Comparison of ENCODE assay signal across 29 mouse cellular contexts in the genomic region with DNA sequence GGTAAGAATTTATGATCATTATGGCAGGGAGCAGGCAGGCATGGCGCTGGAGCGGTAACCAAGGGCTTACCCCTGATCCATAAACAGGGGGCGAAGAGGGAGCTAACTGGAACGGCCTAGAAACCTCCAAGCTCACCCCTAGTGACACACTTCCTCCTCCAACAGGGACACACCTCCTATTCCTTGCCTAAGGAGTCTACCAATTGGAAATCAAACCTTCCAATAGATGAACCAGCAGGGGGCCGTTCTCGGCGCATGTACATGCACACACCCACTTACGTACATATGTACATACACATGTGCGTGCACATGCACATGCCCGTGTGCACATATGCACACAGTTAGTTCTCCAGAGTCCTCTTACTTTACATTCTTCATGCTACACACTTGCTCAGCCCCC. TPM values are rescaled to one million over a fixed set of nuclear protein-coding genes. Genes with fewer than 3 reads are reported as not detected.
A peak's percentile ranks its signal among the peaks of the same experiment; 100 is the strongest.
DNase-seq lines count a peak whose midpoint lies in the region; ATAC-seq and TF ChIP-seq lines count a peak whose summit lies in the region.
"Had no signal": no experiment of that assay in that cellular context is flagged by ENCODE, and none has a peak within 500 bp of the region (broad histone marks: within the 10 kb centered on the region; RNA-seq: fewer than 3 reads in every experiment).

No protein-coding gene starts in this region.

- no peak overlapping the region for H3K4me3 ChIP-seq in heart, embryonic 10.5 days
- no peak overlapping the region for H3K4me3 ChIP-seq in intestine, postnatal 0 days (ENCODE audit: low read depth, low read length)
- H3K4me3 ChIP-seq in intestine, embryonic 15.5 days (replicated peaks) = no peak overlapping the region
- H3K4me3 ChIP-seq: embryonic facial prominence, embryonic 13.5 days; embryonic facial prominence, embryonic 15.5 days; erythroblast, embryonic 14.5 days; forebrain, embryonic 10.5 days; forebrain, embryonic 12.5 days had no signal

- 0 out of 2 replicates have a peak, but pooled peaks have one; percentile 17 for TF ChIP-seq CTCF in intestine, postnatal 0 days (IDR thresholded peaks at IDR 0.05; ENCODE audit: low read depth)

- no peak overlapping the region for H3K27ac ChIP-seq in heart, embryonic 10.5 days
- no peak overlapping the region for H3K27ac ChIP-seq in intestine, postnatal 0 days (ENCODE audit: low read depth, low read length)
- H3K27ac ChIP-seq in intestine, embryonic 15.5 days = no peak overlapping the region
- H3K27ac ChIP-seq: embryonic facial prominence, embryonic 13.5 days; embryonic facial prominence, embryonic 15.5 days; forebrain, embryonic 10.5 days; forebrain, embryonic 12.5 days had no signal

- 89% methylated on average over 10 of the region's 10 CpGs for WGBS in heart, embryonic 10.5 days
- WGBS in intestine, postnatal 0 days = 84% methylated on average over 10 of the region's 10 CpGs
- WGBS in intestine, embryonic 15.5 days = 86% methylated on average over 10 of the region's 10 CpGs

- H3K9ac ChIP-seq in intestine, postnatal 0 days (ENCODE audit: low read depth, low read length) = no peak overlapping the region
- H3K9ac ChIP-seq in intestine, embryonic 15.5 days = no peak overlapping the region
- H3K9ac ChIP-seq: embryonic facial prominence, embryonic 13.5 days; embryonic facial prominence, embryonic 15.5 days; forebrain, embryonic 12.5 days had no signal

- no peak for ATAC-seq in intestine, postnatal 0 days
- no peak for ATAC-seq in intestine, embryonic 15.5 days
- ATAC-seq: CD4-positive, CD25-positive, alpha-beta regulatory T cell, adult 4 months; forebrain, embryonic 14.5 days; forebrain, embryonic 16.5 days had no signal

- H3K27me3 ChIP-seq in heart, embryonic 10.5 days (ENCODE audit: insufficient read depth, poor library complexity, severe bottlenecking) = no peaks in the 10 kb centered on the region
- no peaks in the 10 kb centered on the region for H3K27me3 ChIP-seq in intestine, postnatal 0 days (replicated peaks; ENCODE audit: control insufficient read depth, insufficient read depth, low read length)
- no peaks in the 10 kb centered on the region for H3K27me3 ChIP-seq in intestine, embryonic 15.5 days (replicated peaks)
- H3K27me3 ChIP-seq: CH12.LX; embryonic facial prominence, embryonic 13.5 days; embryonic facial prominence, embryonic 15.5 days; forebrain, embryonic 12.5 days had no signal

- DNase-seq in heart, adult 11 months = peak; percentile 42
- DNase-seq in heart, embryonic 10.5 days (ENCODE audit: low spot score) = no peak
- DNase-seq in ES-CJ7 (ENCODE audit: low read depth, low spot score) (peak; percentile 34), ZHBTc4 (ENCODE audit: low read depth, low spot score) (peak; percentile 59)
- DNase-seq in left cerebral cortex, adult 18-20 months (ENCODE audit: low spot score in 2 of 2) = no peak
- no peak for DNase-seq in kidney, adult 8-10 months
- DNase-seq: adrenal gland, adult 2 months; adrenal gland, postnatal 10 days; adrenal gland, postnatal 25 days; B cell, adult 2 months; cerebellum, adult 11 months; cerebellum, adult 18-20 months; cerebellum, adult 8-10 months; cerebellum, adult 9-11 months; cerebellum, postnatal 14 days; cerebellum, postnatal 36 days; embryo, embryonic 11 days had no signal

- no peak overlapping the region for H3K4me2 ChIP-seq in intestine, postnatal 0 days (replicated peaks; ENCODE audit: low read depth)
- H3K4me2 ChIP-seq in intestine, embryonic 15.5 days (replicated peaks) = no peak overlapping the region
- H3K4me2 ChIP-seq: embryonic facial prominence, embryonic 13.5 days; embryonic facial prominence, embryonic 15.5 days; forebrain, embryonic 12.5 days had no signal

- H3K9me3 ChIP-seq in heart, embryonic 10.5 days = no peaks in the 10 kb centered on the region
- no peaks in the 10 kb centered on the region for H3K9me3 ChIP-seq in intestine, postnatal 0 days (ENCODE audit: control insufficient read depth)
- H3K9me3 ChIP-seq in intestine, embryonic 15.5 days = no peaks in the 10 kb centered on the region
- H3K9me3 ChIP-seq: embryonic facial prominence, embryonic 13.5 days; embryonic facial prominence, embryonic 15.5 days; forebrain, embryonic 10.5 days; forebrain, embryonic 12.5 days had no signal

- H3K4me1 ChIP-seq in heart, embryonic 10.5 days = 0 out of 2 replicates have a peak, but pooled peaks cover 3% of the 10 kb centered on the region
- no peaks in the 10 kb centered on the region for H3K4me1 ChIP-seq in intestine, postnatal 0 days (replicated peaks; ENCODE audit: control insufficient read depth, insufficient read depth, low read length)
- 0 out of 2 replicates have a peak, but pooled peaks cover 2% of the 10 kb centered on the region for H3K4me1 ChIP-seq in intestine, embryonic 15.5 days (replicated peaks)
- H3K4me1 ChIP-seq: forebrain, embryonic 10.5 days; forebrain, embryonic 12.5 days had no signal

- no peaks in the 10 kb centered on the region for H3K36me3 ChIP-seq in heart, embryonic 10.5 days
- H3K36me3 ChIP-seq in intestine, postnatal 0 days (ENCODE audit: control insufficient read depth, insufficient read depth) = no peaks in the 10 kb centered on the region
- no peaks in the 10 kb centered on the region for H3K36me3 ChIP-seq in intestine, embryonic 15.5 days
- H3K36me3 ChIP-seq: embryonic facial prominence, embryonic 13.5 days; embryonic facial prominence, embryonic 15.5 days; forebrain, embryonic 10.5 days; forebrain, embryonic 12.5 days had no signal

RNA-seq across cellular contexts. Expression of a gene that starts 46.6 kb away (rescaled TPM):
- 27.1 and 35.3 TPM in 2 replicates for polyA plus RNA-seq in heart, embryonic 10.5 days (2016; fragmentation: Nextera tagmentation; extraction: Ambion mirVana)
- polyA plus RNA-seq in intestine, postnatal 0 days (2015; fragmentation: Nextera tagmentation; extraction: Ambion mirVana) = 14.8 and 15.7 TPM in 2 replicates
- polyA plus RNA-seq in intestine, embryonic 15.5 days (2015; fragmentation: Nextera tagmentation; extraction: Ambion mirVana) = 8.6 and 9.1 TPM in 2 replicates
- total RNA-seq in left cerebral cortex, adult 18-20 months (2021) = under 1 TPM; 0.21 to 0.23 TPM
- total RNA-seq: MEL had no signal
- polyA plus RNA-seq: erythroblast, embryonic 14.5 days had no signal

Comparison
In these comparisons a context has a peak if more than half of its experiments do, and no peak if none do; other contexts are left out.
1. DNase-seq: peak in heart, adult 11 months (single experiment), ES-CJ7 (single experiment) and ZHBTc4 (single experiment); none in heart, embryonic 10.5 days (single experiment), left cerebral cortex, adult 18-20 months (0 of 2) and kidney, adult 8-10 months (0 of 2).